Mouse (Mus musculus): ENCODE data around the gene Slc26a11. TPM values are rescaled to one million over a fixed set of nuclear protein-coding genes. Genes with fewer than 3 reads are reported as not detected.

Gene Slc26a11
- polyA plus RNA-seq, 1 experiment from 2014 or later: 9.6 TPM

DNA sequence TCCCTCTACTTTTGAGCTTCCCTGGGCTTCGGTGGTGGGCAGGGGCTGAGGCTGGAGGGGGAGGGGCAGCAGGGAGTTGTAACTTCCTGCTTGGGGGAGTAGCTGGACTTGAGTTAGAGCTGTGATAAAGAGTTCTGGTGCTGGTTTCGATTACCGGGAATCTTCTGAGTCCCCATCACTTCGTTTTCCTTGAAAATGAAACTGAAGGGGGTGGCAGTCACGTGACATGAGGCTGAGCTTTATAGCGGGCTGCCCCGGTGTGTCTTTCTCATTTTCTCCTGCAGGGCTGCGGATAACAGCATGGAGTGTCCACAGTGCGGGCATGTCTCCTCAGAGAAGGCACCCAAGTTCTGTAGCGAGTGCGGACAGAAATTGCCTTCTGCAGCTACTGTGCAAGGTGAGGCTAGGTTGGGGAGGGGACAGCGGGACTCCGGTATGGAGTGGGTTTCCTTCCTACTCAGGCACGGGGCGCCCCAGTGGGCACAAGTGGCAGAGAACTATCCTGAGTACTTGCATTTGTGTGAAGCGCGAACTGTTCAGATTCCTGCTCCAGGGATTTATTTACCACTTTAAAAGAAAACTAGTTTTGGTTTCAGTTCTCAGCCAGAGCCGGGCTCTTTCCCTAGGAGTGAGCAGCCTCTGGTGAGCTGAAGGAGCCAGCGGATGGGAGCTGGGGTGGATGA, 37.6 kb downstream of the Slc26a11 start, which contains the start of gene Rnf213:
Gene Rnf213, plus strand, starts transcription at position 301 of the 683 bp plus-strand sequence.
- Histone ChIP-seq H3K4me1 (peaks cover 53% of the 10 kb centered on the region), H3K27me3 (ENCODE audit: poor library complexity, severe bottlenecking) (peaks cover 92% of the 10 kb centered on the region), H3K9me3 (no peaks in the 10 kb centered on the region), H3K4me3 (peak within 1 kb of the TSS; percentile 57), H3K36me3 (replicated peaks) (no peaks in the 10 kb centered on the region), H3K27ac (peak within 1 kb of the TSS; percentile 41; the same call in 1 of the 2 replicates)
- DNase-seq (ENCODE audit: extremely low spot score, low spot score): peak; percentile 71
- 3% methylated on average over 19 of the region's 19 CpGs for WGBS

DNA sequence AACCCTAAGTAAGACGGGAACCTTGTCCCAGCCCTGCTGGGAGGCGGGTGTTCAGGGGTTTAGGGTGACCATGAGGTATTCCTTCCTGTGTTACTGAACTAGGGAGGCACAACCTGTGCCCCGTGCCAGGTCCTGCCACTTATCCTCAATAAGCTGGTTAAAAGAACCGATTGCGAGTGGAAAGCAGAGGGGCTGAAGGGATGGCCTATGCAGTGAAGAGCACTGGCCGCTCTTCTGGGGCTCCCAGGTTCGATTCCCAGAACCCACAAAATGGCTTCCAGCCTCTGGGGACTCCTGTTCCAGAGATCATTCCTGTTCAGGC, 38.1 kb downstream of the Slc26a11 start:
- Histone ChIP-seq H3K4me3 (peak overlapping the region; percentile 57), H3K4me1 (peaks cover 53% of the 10 kb centered on the region), H3K36me3 (replicated peaks) (no peaks in the 10 kb centered on the region), H3K27ac (peak overlapping the region; percentile 41; the same call in 1 of the 2 replicates), H3K9me3 (no peaks in the 10 kb centered on the region), H3K27me3 (ENCODE audit: poor library complexity, severe bottlenecking) (peaks cover 92% of the 10 kb centered on the region)
- peak; percentile 33 for DNase-seq (ENCODE audit: extremely low spot score, low spot score)
- WGBS: 26% methylated on average over 7 of the region's 7 CpGs

DNA sequence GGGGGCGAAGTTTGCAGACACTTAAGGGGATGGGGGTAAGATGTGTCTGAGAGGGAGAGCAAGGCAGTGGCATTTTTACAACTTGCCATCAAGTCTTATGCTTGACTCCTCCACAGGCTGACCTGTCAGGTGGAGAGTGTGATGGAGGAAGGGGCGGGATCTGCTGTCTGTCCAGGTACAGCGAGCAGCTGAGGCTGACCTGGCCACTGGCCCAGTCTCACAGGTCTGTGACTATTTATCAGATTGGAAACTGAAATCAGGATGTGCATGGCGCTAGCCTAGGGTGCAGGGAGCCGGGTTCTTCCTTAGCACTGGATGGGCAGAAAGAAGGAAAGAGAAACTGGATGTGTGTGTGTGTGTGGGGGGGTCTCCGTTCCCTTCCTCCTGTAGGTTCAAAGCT, 38.9 kb downstream of the Slc26a11 start:
- no peak for DNase-seq (ENCODE audit: extremely low spot score, low spot score)
- 37% methylated on average over 6 of the region's 6 CpGs for WGBS
- Histone ChIP-seq H3K9me3 (no peaks in the 10 kb centered on the region), H3K4me3 (no peak overlapping the region), H3K36me3 (replicated peaks) (no peaks in the 10 kb centered on the region), H3K27ac (no peak overlapping the region), H3K27me3 (ENCODE audit: poor library complexity, severe bottlenecking) (peaks cover 85% of the 10 kb centered on the region), H3K4me1 (peaks cover 53% of the 10 kb centered on the region)

DNA sequence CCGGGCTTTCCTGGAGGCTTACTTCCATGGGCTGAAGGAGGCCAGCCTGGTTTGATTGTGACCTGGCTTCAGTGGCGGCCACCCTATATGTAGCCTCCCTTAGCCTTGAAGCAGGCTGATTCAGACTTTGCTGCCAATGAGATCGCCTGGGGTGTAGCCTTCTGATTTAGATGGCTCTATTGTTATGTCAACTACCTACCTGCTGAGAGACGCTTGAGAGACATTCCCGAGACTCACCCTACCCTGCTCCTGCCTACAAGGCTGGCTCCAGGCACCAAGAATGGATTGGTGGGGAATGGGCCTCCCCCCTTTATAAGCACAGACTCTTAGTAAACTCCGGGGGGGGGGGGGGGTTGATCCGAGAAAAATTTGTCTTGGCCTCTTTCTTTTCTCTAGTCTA, 40.0 kb downstream of the Slc26a11 start:
- Histone ChIP-seq H3K36me3 (replicated peaks) (no peaks in the 10 kb centered on the region), H3K27me3 (ENCODE audit: poor library complexity, severe bottlenecking) (peaks cover 73% of the 10 kb centered on the region), H3K27ac (no peak overlapping the region), H3K9me3 (no peaks in the 10 kb centered on the region), H3K4me1 (peaks cover 43% of the 10 kb centered on the region), H3K4me3 (no peak overlapping the region)
- 2% methylated on average over 7 of the region's 7 CpGs for WGBS
- DNase-seq (ENCODE audit: extremely low spot score, low spot score): no peak

GRCm38 (mm10) chr11:119395931-119396330, 40.6 kb downstream of the Slc26a11 start:
- 15% methylated on average over 13 of the region's 13 CpGs for WGBS
- H3K27me3 ChIP-seq (ENCODE audit: poor library complexity, severe bottlenecking): peaks cover 68% of the 10 kb centered on the region

GRCm38 (mm10) chr11:119396461-119396860, 41.1 kb downstream of the Slc26a11 start:
- Histone ChIP-seq H3K4me1 (peaks cover 36% of the 10 kb centered on the region), H3K27me3 (ENCODE audit: poor library complexity, severe bottlenecking) (peaks cover 62% of the 10 kb centered on the region), H3K36me3 (replicated peaks) (no peaks in the 10 kb centered on the region), H3K9me3 (no peaks in the 10 kb centered on the region), H3K4me3 (no peak overlapping the region), H3K27ac (no peak overlapping the region)
- DNase-seq (ENCODE audit: extremely low spot score, low spot score): no peak
- WGBS: 37% methylated on average over 7 of the region's 7 CpGs

More at GRCm38 (mm10) chr11:119395931-119396330, 40.6 kb downstream of the Slc26a11 start:
- no peak for DNase-seq (ENCODE audit: extremely low spot score, low spot score)
- H3K4me3 ChIP-seq: no peak overlapping the region
- peaks cover 37% of the 10 kb centered on the region for H3K4me1 ChIP-seq
- H3K27ac ChIP-seq: no peak overlapping the region
- H3K9me3 ChIP-seq: no peaks in the 10 kb centered on the region
- H3K36me3 ChIP-seq (replicated peaks): no peaks in the 10 kb centered on the region

GRCm38 (mm10) chr11:119402501-119403160, 47.3 kb downstream of the Slc26a11 start:
- Histone ChIP-seq H3K27me3 (ENCODE audit: poor library complexity, severe bottlenecking) (0 out of 2 replicates have a peak, but pooled peaks cover 5% of the 10 kb centered on the region), H3K4me3 (no peak overlapping the region), H3K4me1 (0 out of 2 replicates have a peak, but pooled peaks cover 4% of the 10 kb centered on the region), H3K27ac (no peak overlapping the region), H3K36me3 (replicated peaks) (no peaks in the 10 kb centered on the region), H3K9me3 (no peaks in the 10 kb centered on the region)
- DNase-seq (ENCODE audit: extremely low spot score, low spot score): no peak
- WGBS: 64% methylated on average over 11 of the region's 11 CpGs

DNA sequence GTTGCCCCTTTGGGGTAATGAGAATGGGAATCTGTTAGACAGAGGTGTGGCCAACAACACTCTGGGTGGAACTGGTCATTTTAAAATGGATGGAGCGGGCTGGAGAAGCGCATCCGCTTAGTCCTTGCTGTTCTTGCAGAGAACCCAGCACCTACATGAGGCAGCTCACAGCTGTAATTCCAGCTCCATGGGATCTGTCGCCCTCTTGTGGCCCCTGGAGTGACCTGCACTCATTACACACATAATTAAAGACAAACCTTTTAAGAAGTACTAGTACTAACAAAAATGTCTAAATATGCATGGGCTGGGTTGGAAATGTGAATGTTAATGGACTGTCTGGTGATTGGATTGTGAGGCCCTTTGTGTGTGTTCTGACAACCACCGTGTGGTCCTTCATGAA, 49.3 kb downstream of the Slc26a11 start:
- WGBS: 48% methylated on average over 5 of the region's 5 CpGs
- no peaks in the 10 kb centered on the region; the same call in 1 of the 2 replicates for H3K27me3 ChIP-seq (ENCODE audit: poor library complexity, severe bottlenecking)
- H3K4me3 ChIP-seq: no peak overlapping the region
- no peaks in the 10 kb centered on the region for H3K36me3 ChIP-seq (replicated peaks)
- H3K4me1 ChIP-seq: 0 out of 2 replicates have a peak, but pooled peaks cover 4% of the 10 kb centered on the region
- H3K27ac ChIP-seq: no peak overlapping the region
- H3K9me3 ChIP-seq: no peaks in the 10 kb centered on the region
- DNase-seq (ENCODE audit: extremely low spot score, low spot score): peak; percentile 48

DNA sequence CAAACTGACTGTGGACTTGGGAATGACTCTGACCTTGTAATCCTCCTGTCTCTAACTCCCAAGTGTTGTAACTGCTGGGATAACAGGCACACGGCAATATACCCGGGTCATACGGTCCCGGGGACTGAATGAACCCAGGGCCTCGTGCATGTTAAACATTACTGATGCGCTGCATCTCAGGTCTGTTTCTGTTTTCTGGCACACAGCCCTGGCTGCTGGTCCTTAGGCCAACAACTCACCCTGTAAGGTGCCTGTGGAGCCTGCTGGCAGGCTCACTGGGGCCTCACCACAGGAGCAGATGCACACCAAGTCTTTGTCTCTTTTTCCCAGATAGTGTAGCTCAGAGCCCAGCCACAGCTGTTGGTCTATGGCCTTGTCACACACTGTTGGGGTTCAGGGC, 52.0 kb downstream of the Slc26a11 start:
- Histone ChIP-seq H3K4me3 (no peak overlapping the region), H3K27me3 (ENCODE audit: poor library complexity, severe bottlenecking) (no peaks in the 10 kb centered on the region; the same call in 1 of the 2 replicates), H3K4me1 (0 out of 2 replicates have a peak, but pooled peaks cover 3% of the 10 kb centered on the region), H3K27ac (no peak overlapping the region), H3K9me3 (no peaks in the 10 kb centered on the region), H3K36me3 (replicated peaks) (no peaks in the 10 kb centered on the region)
- WGBS: 93% methylated on average over 6 of the region's 6 CpGs
- DNase-seq (ENCODE audit: extremely low spot score, low spot score): no peak

DNA sequence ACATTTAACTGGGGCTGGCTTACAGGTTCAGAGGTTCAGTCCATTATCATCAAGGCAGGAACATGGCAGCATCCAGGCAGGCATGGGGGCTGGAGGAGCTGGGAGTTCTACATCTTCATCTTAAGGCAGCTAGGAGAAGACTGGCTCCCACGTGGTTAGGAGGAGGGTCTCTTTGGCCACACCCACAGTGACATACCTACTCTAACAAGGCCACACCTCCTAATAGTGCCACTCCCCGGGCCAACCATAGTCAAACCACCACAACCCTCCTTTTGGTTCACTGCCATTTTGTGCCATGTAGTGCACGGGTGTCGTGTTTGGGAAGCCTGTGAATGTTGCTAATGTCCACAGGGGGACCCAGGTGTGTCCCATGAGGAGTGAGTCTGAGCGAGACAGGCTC, 52.6 kb downstream of the Slc26a11 start:
- Histone ChIP-seq H3K4me1 (no peaks in the 10 kb centered on the region), H3K27ac (no peak overlapping the region), H3K9me3 (no peaks in the 10 kb centered on the region), H3K4me3 (no peak overlapping the region), H3K36me3 (replicated peaks) (no peaks in the 10 kb centered on the region), H3K27me3 (ENCODE audit: poor library complexity, severe bottlenecking) (no peaks in the 10 kb centered on the region; the same call in 1 of the 2 replicates)
- WGBS: 53% methylated on average over 5 of the region's 5 CpGs
- DNase-seq (ENCODE audit: extremely low spot score, low spot score): no peak

DNA sequence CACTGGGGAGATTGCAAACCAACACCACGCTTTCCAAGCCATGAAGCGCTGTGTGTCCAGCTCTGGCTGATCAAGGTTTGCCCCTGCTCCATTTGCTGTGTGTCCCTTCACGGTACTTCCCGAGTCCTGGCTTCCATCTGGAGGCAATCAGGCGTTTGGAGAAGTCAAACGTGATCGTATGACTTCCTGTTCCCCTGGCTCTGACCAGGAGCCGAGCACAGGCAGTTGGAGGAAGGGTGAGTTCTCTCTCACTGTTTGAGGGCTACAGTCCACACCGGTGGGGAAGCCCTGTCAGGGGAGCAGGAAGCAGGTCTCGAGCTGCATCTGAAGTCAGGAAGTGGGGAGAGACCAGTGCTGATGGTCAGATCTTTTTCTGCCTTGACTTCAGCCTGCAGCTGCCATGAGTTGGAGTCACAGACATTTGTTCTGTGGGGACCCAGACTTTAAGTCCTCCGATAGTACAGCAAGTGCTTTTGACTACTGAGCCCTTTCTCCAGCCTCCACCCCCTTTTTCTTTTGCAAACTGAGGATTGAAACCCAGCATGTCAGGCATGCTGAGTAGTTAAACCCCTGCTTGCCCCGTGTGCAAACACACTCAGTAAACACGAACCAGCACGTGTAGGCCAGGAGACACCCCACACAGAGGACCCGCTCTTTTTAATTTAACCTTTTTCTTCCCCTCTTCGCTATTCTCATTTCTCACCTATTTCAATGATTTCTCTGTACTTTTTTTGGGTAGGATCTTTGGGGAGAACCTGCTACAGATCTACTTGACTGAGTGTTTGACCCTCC, 64.2 kb downstream of the Slc26a11 start:
- DNase-seq (ENCODE audit: extremely low spot score, low spot score): no peak
- Histone ChIP-seq H3K27me3 (ENCODE audit: poor library complexity, severe bottlenecking) (no peaks in the 10 kb centered on the region), H3K27ac (peak overlapping the region; percentile 58), H3K36me3 (replicated peaks) (no peaks in the 10 kb centered on the region), H3K4me3 (no peak overlapping the region), H3K9me3 (no peaks in the 10 kb centered on the region), H3K4me1 (peaks cover 13% of the 10 kb centered on the region; the same call in 1 of the 2 replicates)
- WGBS: 69% methylated on average over 16 of the region's 16 CpGs

DNA sequence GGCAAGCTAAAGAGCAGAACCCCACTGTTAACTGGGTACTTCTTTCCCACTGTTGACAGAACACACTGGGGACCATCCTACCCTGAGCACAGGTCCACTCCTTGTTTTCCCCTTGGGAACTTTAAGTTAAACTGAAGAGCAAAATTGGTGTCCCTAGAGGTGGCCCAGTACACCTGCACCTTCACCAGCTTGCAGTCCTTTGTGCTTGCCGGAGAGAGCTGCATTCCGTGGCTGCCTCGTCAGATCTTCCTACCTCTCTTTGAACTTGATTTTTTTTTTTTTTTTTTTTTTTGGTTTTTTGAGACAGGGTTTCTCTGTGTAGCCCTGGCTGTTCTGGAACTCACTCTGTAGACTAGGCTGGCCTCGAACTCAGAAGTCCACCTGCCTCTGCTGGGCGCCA, 65.1 kb downstream of the Slc26a11 start:
- Histone ChIP-seq H3K36me3 (replicated peaks) (no peaks in the 10 kb centered on the region), H3K9me3 (no peaks in the 10 kb centered on the region), H3K27ac (peak overlapping the region; percentile 48; the same call in 1 of the 2 replicates), H3K4me3 (no peak overlapping the region), H3K4me1 (peaks cover 13% of the 10 kb centered on the region; the same call in 1 of the 2 replicates), H3K27me3 (ENCODE audit: poor library complexity, severe bottlenecking) (no peaks in the 10 kb centered on the region)
- DNase-seq (ENCODE audit: extremely low spot score, low spot score): no peak
- 84% methylated on average over 5 of the region's 5 CpGs for WGBS
